Mouse (Mus musculus) left cerebral cortex, adult 11 months (tissue): ENCODE measurements around the gene Cox7a2l.

Experiments used
- DNase-seq: peaks from one replicate; pipeline ENCODE4 v3.0.0; 2022; ENCODE audit warnings: low spot score

Cox7a2l gene

GRCm38 (mm10) chr17:83517280-83518015, at the start of gene Cox7a2l:
Gene Cox7a2l (minus strand): TSS chr17:83517330.
- peak; percentile 73 for DNase-seq

GRCm38 (mm10) chr17:83565506-83565905, 48.4 kb upstream of the Cox7a2l start:
- no peak for DNase-seq

GRCm38 (mm10) chr17:83564119-83564820, 47.1 kb upstream of the Cox7a2l start:
- DNase-seq, result no peak

- no peak for DNase-seq
These were observed 46.6 kb upstream of the Cox7a2l start for GRCm38 (mm10) chr17:83563703-83564111.

- no peak for DNase-seq
These were observed 45.3 kb upstream of the Cox7a2l start for GRCm38 (mm10) chr17:83562153-83563010.

GRCm38 (mm10) chr17:83559081-83559480, 42.0 kb upstream of the Cox7a2l start:
- DNase-seq, result no peak

- no peak for DNase-seq
These were observed 38.7 kb upstream of the Cox7a2l start for GRCm38 (mm10) chr17:83555836-83556235.

GRCm38 (mm10) chr17:83554997-83555396, 37.9 kb upstream of the Cox7a2l start:
- DNase-seq, result no peak

- no peak for DNase-seq
These were observed 31.5 kb upstream of the Cox7a2l start for GRCm38 (mm10) chr17:83548501-83549233.

- DNase-seq, result no peak
These were observed 30.0 kb upstream of the Cox7a2l start for GRCm38 (mm10) chr17:83547145-83547544.

GRCm38 (mm10) chr17:83545756-83546742, 28.9 kb upstream of the Cox7a2l start:
- no peak for DNase-seq

- DNase-seq, result no peak
These were observed 28.1 kb upstream of the Cox7a2l start for GRCm38 (mm10) chr17:83545259-83545658.

GRCm38 (mm10) chr17:83542424-83542823, 25.3 kb upstream of the Cox7a2l start:
- DNase-seq, result no peak

GRCm38 (mm10) chr17:83539262-83540037, 22.3 kb upstream of the Cox7a2l start:
- DNase-seq, result no peak

- no peak for DNase-seq
These were observed 21.6 kb upstream of the Cox7a2l start for GRCm38 (mm10) chr17:83538694-83539093.

GRCm38 (mm10) chr17:83538141-83538540, 21.0 kb upstream of the Cox7a2l start:
- no peak for DNase-seq

- DNase-seq, result no peak
These were observed 16.0 kb upstream of the Cox7a2l start for GRCm38 (mm10) chr17:83533150-83533549.

- no peak for DNase-seq
These were observed 10.7 kb upstream of the Cox7a2l start for GRCm38 (mm10) chr17:83527651-83528381.
